Mouse (Mus musculus) lung, embryonic 14.5 days (tissue): Measurements from ENCODE around the gene Hist2h3c1. TPM values are rescaled to one million over a fixed set of nuclear protein-coding genes. Genes with fewer than 3 reads are reported as not detected.
"Not testable (repeated sequence)": the region's sequence is repeated elsewhere in the genome, so short reads cannot be mapped to it uniquely, and the experiment has no call there.

Experiments used
- ATAC-seq: fragments of 200-750 bp; cut with Nextera tagmentation; 2 replicates; pipeline ENCODE4 v1.8.0; 2017; ENCODE audit warnings: mild to moderate bottlenecking, moderate TSS enrichment, moderate library complexity; ENCODE audit not compliant: insufficient read depth
- DNase-seq: peaks from one replicate; pipeline ENCODE4 v3.0.0-alpha.2; 2015
- H3K27ac ChIP-seq: fragments of 300-500 bp; sonication (generic); 2 replicates; pipeline ENCODE4 v1.5.1; 2014; ENCODE audit warnings: low read depth, mild to moderate bottlenecking, moderate library complexity
- H3K27me3 ChIP-seq: fragments of 300-500 bp; sonication (generic); 2 replicates; pipeline ENCODE4 v1.6.1; 2014; ENCODE audit warnings: low read length, control low read depth; ENCODE audit not compliant: insufficient read depth
- H3K36me3 ChIP-seq: fragments of 300-500 bp; sonication (generic); 2 replicates; pipeline ENCODE4 v1.6.1; 2014; ENCODE audit warnings: control low read depth; ENCODE audit not compliant: insufficient read depth
- H3K4me1 ChIP-seq: fragments of 300-500 bp; sonication (generic); 2 replicates; pipeline ENCODE4 v1.6.1; 2014; ENCODE audit warnings: antibody characterized with exemption, control low read depth; ENCODE audit not compliant: insufficient read depth
- H3K4me2 ChIP-seq: fragments of 300-500 bp; sonication (generic); 2 replicates; pipeline ENCODE4 v1.6.1; 2014; ENCODE audit warnings: mild to moderate bottlenecking
- H3K4me3 ChIP-seq: fragments of 300-500 bp; sonication (generic); 2 replicates; pipeline ENCODE4 v1.5.1; 2014; ENCODE audit warnings: low read depth, low read length
- H3K9ac ChIP-seq: fragments of 300-500 bp; sonication (generic); 2 replicates; pipeline ENCODE4 v1.6.1; 2014
- H3K9me3 ChIP-seq: fragments of 300-500 bp; sonication (generic); 2 replicates; pipeline ENCODE4 v1.6.1; 2016; ENCODE audit warnings: low read depth, low read length, control low read depth
- CTCF ChIP-seq: IDR thresholded peaks from 2 replicates; pipeline ENCODE4 v1.5.1; 2016; ENCODE audit warnings: antibody characterized with exemption, low read depth
- WGBS: fragments of 180-500 bp; shearing (Covaris S2); extraction: QIAGEN DNeasy Blood & Tissue Kit; methylation state at CpG from one replicate; pipeline ENCODE4 v1.1.7; 2014; 5-methylcytosine and 5-hydroxymethylcytosine counted together
- polyA plus RNA-seq: library from polyadenylated mRNA; unstranded; fragments of >200 nt; fragmentation: Nextera tagmentation; extraction: Ambion mirVana; gene quantifications from 2 replicates; pipeline ENCODE4 v1.2.1, GENCODE M21; 2014

Hist2h3c1 gene
- polyA plus RNA-seq, 1 experiment from 2014 or later, result 0.30 TPM

DNA sequence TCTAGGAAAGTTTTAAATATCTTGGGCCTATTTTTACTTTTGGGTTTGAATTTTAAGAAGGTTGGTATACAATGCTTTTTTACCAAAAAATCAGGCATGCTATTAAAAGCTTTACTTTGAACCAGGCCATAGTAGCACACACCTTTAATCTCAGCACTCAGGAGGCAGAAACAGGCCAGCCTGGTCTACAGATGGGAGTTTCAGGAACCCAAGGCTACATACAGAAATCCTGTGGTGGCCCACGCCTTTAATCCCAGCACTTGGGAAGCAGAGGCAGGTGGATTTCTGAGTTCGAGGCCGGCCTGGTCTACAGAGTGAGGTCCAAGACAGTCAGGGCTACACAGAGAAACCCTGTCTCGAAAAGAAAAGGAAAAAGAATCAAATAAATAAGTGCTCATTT is 21.1 kb downstream of the Hist2h3c1 start:
- whole genome bisulfite sequencing, result 64% methylated on average over 4 of the region's 4 CpGs
- H3K4me1 ChIP-seq, result peaks cover 6% of the 10 kb centered on the region; the same call in 1 of the 2 replicates
- H3K4me2 ChIP-seq, result peak overlapping the region; percentile 66
- TF ChIP-seq CTCF, result no peak
- ATAC-seq (no peak), DNase-seq (no peak)
- H3K27ac ChIP-seq, result peak overlapping the region; percentile 98
- no peaks in the 10 kb centered on the region for H3K27me3 ChIP-seq
- H3K9me3 ChIP-seq, result no peaks in the 10 kb centered on the region
- H3K9ac ChIP-seq, result no peak overlapping the region
- H3K4me3 ChIP-seq, result 0 out of 2 replicates have a peak overlapping the region, but pooled peaks have one; percentile 53
- no peaks in the 10 kb centered on the region for H3K36me3 ChIP-seq

GRCm38 (mm10) chr3:96268051-96268775 is 21.7 kb downstream of the Hist2h3c1 start, which contains the start of gene Hist2h3b:
Gene Hist2h3b, plus strand, starts transcription at chr3:96268654.
- H3K9ac ChIP-seq, result peak within 1 kb of the TSS; percentile 79
- H3K4me1 ChIP-seq, result peaks cover 6% of the 10 kb centered on the region; the same call in 1 of the 2 replicates
- H3K9me3 ChIP-seq, result no peaks in the 10 kb centered on the region
- H3K4me2 ChIP-seq, result peak within 1 kb of the TSS; percentile 87
- 13% methylated on average over 30 of the region's 30 CpGs for WGBS
- no peaks in the 10 kb centered on the region for H3K27me3 ChIP-seq
- peak; percentile 73 for ATAC-seq
- TF ChIP-seq CTCF, result no peak
- no peaks in the 10 kb centered on the region for H3K36me3 ChIP-seq
- peak within 1 kb of the TSS; percentile 53 for H3K4me3 ChIP-seq
- peak within 1 kb of the TSS; percentile 98 for H3K27ac ChIP-seq
- DNase-seq, result peak; percentile 95

DNA sequence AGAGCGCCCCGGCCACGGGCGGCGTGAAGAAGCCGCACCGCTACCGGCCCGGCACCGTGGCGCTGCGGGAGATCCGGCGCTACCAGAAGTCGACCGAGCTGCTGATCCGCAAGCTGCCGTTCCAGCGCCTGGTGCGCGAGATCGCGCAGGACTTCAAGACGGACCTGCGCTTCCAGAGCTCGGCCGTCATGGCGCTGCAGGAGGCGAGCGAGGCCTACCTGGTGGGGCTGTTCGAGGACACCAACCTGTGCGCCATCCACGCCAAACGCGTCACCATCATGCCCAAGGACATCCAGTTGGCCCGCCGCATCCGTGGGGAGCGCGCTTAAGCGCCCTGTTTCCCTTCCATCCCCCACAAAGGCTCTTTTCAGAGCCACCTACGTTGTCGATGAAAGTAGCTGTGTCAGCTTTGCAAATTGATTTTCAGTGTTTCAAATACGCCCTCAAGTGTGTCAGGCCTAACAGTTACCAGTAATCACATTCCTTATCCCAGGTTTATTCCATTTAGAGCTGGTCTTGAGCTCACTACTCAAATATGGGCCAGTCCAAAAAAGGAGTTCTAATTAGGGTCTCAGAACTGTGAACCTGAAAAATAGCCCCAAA is 22.4 kb downstream of the Hist2h3c1 start:
- H3K4me1 ChIP-seq, DNase-seq, H3K36me3 ChIP-seq, H3K27me3 ChIP-seq, H3K9me3 ChIP-seq: not testable (repeated sequence)
- peak; percentile 43 for ATAC-seq
- H3K9ac ChIP-seq, result peak overlapping the region; percentile 79
- 0% methylated on average over 11 of the region's 44 CpGs for WGBS
- H3K27ac ChIP-seq, result peak overlapping the region; percentile 98
- H3K4me3 ChIP-seq, result peak overlapping the region; percentile 53
- H3K4me2 ChIP-seq, result peak overlapping the region; percentile 87

- Histone ChIP-seq H3K27ac (peak within 1 kb of the TSS; percentile 98), H3K4me2 (peak within 1 kb of the TSS; percentile 87), H3K4me3 (peak within 1 kb of the TSS; percentile 53), H3K4me1 (peaks cover 6% of the 10 kb centered on the region; the same call in 1 of the 2 replicates), H3K9ac (peak within 1 kb of the TSS; percentile 79), H3K36me3 (no peaks in the 10 kb centered on the region), H3K27me3 (no peaks in the 10 kb centered on the region), H3K9me3 (no peaks in the 10 kb centered on the region)
- ATAC-seq (peak; percentile 96), DNase-seq (peak; percentile 99)
- no peak for TF ChIP-seq CTCF
- WGBS, result under 1% methylated on average over 45 of the region's 45 CpGs
Observed at GRCm38 (mm10) chr3:96269511-96270474, 23.3 kb downstream of the Hist2h3c1 start, which contains the start of gene Hist2h2bb. Gene Hist2h2bb, plus strand, starts transcription at chr3:96269752.

DNA sequence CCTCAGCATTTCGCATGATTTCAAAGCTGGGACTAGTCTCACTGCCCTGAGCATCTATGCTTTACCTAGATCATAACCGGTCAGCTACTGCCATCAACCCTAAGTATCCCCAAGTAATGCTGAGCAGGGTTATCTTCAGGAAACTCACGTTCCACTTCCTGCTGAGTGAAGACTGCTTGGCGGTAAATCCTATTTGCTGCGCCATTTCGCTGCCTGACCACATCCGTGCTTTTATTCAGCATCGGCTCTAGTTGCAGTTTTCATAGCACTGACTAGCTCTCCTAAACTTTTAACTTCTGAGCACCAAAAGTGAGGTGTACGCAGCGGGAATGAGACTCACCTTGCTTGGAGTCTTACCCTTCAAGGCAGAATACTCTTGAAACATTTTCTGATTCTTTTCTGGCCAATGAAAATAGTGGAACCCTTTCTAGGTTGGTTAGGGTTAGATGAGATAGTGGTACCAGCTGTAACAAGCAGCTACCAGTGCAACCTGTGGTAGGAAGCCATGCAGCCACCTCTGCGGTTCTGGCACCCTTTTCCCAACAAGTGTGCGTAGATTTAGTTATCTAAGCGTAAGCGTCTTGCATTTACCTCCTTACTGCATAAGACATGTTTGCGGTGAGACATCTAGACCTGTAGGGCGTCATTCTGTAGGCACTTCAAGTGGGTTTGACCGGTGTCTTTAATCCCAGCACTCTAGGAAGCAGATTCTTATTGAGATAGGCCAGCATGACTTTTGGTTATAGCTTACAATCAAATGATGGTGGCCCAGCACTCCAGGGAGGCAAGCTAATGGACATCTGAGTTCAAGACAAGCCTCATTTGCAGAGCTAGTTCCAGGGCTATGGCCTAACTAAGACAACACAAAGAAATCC is 27.3 kb downstream of the Hist2h3c1 start:
- no peaks in the 10 kb centered on the region for H3K36me3 ChIP-seq
- H3K4me2 ChIP-seq, result no peak overlapping the region
- DNase-seq (no peak), ATAC-seq (no peak)
- no peak overlapping the region for H3K9ac ChIP-seq
- 87% methylated on average over 17 of the region's 17 CpGs for WGBS
- H3K4me1 ChIP-seq, result no peaks in the 10 kb centered on the region
- H3K27me3 ChIP-seq, result no peaks in the 10 kb centered on the region
- no peak overlapping the region for H3K4me3 ChIP-seq
- H3K9me3 ChIP-seq, result no peaks in the 10 kb centered on the region
- H3K27ac ChIP-seq, result no peak overlapping the region
- no peak for TF ChIP-seq CTCF

- H3K27me3 ChIP-seq, result peaks cover 3% of the 10 kb centered on the region; the same call in 1 of the 2 replicates
- H3K9ac ChIP-seq, result peak overlapping the region; percentile 68
- 13% methylated on average over 8 of the region's 8 CpGs for WGBS
- peak; percentile 28; the same call in 1 of the 2 replicates for ATAC-seq
- no peaks in the 10 kb centered on the region for H3K9me3 ChIP-seq
- peak; percentile 28; the same call in 1 of the 2 replicates for TF ChIP-seq CTCF
- peak overlapping the region; percentile 47 for H3K4me3 ChIP-seq
- H3K36me3 ChIP-seq, result no peaks in the 10 kb centered on the region
- peak; percentile 67 for DNase-seq
- H3K27ac ChIP-seq, result peak overlapping the region; percentile 85
- no peaks in the 10 kb centered on the region for H3K4me1 ChIP-seq
- peak overlapping the region; percentile 81 for H3K4me2 ChIP-seq
Observed at GRCm38 (mm10) chr3:96277428-96277799, 30.9 kb downstream of the Hist2h3c1 start.
